Mouse (Mus musculus): Measurements from ENCODE around the gene Veph1.

Veph1 gene

DNA sequence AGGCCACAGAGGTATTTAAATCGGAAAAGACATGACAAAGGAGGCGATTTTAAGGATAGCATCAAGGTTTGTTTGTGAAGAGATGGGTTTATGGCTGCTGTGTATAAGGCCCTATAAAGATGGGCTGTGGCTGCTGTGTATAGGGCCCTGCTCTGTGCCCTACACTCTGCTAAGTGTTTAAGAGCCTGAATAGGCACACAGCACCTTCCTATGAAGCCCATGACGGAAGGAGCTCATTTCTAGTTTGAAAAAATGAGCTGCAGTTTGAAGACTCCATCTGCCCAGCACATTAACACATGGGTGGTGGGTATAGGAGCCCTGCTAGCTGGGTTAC, 194.1 kb downstream of the Veph1 start:
- no peak for DNase-seq (ENCODE audit: low spot score in 2 of 2)

DNA sequence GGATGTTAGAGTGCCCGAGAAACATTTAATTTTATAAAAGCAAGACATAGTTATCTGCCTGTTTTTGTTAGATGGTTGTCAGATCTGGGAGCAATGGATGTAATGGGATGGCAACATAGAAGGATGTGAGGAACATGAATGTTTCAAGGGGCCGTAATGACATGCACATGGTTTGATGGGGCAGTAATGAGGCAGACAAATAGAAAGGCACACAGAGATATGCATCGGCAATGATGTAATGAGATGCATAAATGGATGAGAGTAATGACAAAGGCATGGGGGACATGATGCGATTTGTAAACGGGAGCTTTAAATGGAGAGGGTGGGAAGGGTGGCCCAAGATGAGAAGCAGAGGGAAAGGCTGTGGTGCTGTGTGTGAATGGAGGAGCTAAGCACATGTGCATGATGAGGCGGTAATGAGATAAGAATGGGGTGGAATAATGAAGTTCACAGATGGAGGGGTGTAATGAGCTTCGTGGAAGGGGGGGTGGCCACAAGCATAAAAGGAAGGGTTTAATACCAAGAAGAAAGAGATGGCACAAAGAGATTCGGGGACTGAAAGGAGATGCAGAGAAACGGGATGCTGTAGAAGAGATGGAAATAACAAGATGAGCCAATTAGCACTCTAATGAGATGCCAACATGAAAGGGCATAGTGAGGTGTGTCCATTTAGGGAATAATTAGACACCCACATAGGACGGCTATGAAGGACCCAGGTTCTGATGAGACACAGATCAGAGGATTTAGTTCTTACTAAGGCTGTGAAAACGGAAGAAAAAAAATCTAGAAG, 194.6 kb downstream of the Veph1 start:
- no peak for DNase-seq (ENCODE audit: low spot score in 2 of 2)

DNA sequence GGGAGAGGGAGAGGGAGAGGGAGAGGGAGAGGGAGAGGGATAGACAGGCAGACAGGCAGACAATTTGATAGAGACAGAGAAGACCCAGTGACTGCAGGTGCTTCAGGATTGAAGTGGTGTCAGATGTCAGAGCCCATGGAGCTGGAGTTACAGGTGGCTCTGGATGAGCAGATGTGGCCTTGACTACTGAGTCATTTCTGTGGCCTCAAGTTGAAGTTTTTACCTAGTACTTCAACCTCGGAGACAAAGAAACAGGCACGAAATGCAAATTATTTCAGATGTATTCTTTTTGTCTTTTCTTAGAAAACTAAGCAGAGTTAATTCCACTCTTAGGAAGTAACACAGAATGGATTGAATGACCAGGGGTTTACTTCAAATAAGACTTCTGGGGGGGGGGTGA, 195.6 kb downstream of the Veph1 start:
- DNase-seq (ENCODE audit: low spot score in 2 of 2), result no peak

DNA sequence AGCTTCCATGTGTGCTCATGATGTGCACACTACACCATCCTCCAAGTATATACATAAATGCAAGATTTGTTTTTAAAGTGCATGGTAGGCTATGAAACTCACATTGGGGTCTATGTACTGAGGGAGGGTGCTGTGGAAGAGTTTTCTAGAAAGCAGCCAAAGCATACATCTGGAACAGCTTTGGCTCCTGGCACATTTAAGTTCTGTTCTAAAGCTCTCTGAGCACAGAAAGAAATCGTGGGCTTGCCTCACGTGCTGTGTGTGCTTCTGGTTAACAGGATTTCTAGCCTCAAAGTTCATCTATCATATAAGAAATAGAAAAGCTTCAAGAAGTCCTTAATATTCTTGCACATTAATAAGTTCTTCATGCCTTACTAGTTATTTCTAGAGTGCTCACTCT, 204.9 kb downstream of the Veph1 start:
- no peak for DNase-seq (ENCODE audit: low spot score in 2 of 2)

DNA sequence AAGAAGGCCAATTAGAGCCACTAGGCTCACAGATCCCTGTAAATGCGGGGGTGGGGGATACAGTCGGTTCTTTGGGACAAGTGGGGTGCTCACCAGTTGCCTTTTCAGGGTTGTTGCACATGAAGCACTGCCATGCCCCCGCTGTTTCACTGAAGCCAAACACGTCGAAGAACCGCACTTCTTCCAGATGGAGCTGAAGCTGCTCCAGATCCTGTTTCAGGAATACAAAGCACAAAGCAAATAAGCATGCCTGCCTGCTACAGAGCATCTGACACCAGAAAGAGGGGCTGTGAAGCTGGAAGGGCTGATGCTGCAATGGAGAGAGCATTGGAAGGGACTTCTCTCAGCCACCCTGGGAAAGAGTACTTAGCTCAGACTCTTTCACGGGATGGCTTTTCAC, 209.0 kb downstream of the Veph1 start:
- DNase-seq (ENCODE audit: low spot score in 2 of 2), result no peak

DNA sequence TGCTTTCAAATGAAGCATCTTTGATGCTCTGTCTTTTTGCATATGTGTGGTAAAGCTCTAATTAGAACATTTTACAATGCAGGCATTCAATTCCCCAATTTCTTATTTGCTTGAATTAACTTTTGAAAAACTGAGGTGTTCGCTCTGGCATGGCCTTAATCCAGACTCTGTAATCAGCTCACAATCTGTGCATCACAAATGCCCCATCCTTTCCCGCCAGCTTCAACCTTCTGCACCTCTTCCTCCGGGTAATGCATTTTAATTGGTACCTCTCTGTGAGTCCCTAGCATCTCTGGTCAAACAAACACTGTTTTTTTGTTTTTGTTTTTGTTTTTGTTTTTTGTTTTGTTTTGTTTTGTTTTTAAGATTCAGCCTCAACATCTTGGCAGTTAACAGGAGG, 212.8 kb downstream of the Veph1 start:
- DNase-seq (ENCODE audit: low spot score in 2 of 2), result no peak

DNA sequence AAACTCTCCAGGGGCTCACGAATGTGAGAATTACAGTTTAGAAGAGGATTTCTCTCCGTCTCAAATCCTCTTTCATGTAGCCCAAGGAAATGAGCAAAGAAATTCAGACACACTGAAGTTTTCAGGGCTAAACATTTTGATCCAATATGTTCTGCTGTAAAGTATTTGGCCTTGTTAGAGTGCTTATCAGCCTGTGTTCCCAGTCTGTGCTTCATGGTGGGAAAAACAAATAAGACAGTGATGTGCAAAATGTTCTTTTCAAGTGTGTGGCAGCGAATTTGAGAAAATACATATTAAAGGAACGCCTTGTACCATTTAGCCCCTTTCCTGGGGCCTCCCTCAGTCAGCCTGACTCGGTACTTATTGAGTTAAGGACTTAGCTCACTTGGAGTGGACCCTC, 213.2 kb downstream of the Veph1 start:
- DNase-seq (ENCODE audit: low spot score in 2 of 2), result no peak

DNA sequence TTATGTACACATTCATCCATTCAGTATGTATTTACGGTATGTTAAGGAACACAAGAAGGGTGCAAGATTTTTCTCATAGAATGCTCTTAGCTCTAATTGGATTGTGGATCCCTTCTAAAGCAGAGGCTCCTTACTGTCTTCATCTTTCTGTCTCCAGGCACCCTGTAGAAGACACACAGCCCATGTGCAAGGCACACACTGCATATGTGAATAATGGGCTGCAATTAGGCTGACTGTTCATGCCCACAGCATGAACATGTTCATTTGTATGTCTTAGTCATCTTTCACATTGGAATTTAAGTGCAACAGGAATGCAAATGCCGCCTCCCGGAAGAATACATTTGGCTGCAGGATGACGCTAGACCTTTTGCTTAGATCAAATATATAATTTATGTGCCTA, 213.7 kb downstream of the Veph1 start:
- DNase-seq (ENCODE audit: low spot score in 2 of 2), result no peak

DNA sequence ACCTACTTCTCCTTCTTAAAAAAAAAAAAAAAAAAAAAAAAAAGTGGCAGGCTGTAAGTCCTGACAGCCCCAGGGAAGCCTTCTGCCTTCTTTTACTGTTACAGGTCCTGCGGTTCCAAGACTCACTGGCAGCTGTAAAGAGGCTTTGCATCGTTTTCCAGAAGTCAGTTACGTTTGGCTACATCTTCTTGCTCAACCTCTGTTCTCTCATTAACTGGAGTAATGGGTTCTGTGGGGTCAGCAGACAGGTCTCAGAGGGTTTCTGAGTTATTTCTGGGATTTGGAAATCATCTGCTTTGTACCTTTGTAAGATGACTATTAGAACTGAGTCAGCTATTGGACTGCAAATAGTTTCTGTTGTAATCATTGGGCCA, 215.3 kb downstream of the Veph1 start:
- DNase-seq (ENCODE audit: low spot score in 2 of 2), result no peak

DNA sequence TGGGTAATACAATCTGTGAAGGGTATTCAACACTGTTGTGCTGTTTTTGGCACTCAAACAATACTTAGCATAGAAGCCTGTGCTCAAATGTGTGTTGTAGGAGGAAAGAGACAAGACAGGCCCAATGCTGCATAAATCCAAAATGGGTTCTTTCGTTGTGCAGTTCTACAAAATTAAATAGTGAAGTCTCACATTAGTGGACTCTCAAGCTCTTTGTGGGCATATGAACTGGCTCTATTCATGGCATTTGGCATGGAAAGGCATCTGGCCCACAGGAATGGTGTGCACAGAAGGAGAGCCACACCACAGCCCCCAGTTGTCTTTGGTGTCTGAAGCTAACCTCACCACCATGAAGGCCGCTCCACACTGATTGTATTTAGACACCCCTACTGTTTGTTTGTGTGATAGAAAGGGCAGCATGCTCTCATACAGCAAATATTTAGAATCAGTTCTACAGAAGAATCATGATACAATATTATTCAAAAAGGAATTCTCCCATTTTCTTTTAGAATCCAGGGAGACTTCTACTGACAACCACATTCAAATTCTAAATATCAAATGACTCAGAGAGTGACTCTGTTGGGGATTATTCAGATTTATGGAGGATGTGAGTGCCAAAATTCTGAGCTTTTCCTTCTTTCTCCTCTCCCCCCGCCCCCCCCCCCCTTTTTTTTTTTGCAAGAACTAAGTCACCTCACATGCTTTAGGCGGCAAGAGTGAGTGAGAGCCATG, 215.8 kb downstream of the Veph1 start:
- no peak for DNase-seq (ENCODE audit: low spot score in 2 of 2)

DNA sequence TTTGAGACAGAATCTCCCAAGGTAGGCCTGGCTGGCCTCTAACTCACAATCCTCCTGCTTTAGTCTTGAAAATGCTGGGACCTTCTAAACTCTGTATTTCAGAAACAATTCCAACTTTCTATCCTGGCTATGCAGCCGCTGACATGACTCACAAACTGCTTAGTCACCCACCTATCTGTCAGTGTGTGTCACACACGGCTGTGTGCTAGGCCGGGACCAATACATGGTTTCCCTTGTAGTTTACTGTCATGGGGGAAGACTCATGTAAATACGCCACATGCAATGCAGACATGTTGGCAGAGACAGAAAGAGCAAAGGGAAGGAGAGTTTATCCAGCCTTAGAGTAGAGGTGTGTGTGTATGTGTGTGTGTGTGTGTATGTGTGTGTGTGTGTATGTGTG, 216.8 kb downstream of the Veph1 start:
- DNase-seq (ENCODE audit: low spot score in 2 of 2), result no peak

DNA sequence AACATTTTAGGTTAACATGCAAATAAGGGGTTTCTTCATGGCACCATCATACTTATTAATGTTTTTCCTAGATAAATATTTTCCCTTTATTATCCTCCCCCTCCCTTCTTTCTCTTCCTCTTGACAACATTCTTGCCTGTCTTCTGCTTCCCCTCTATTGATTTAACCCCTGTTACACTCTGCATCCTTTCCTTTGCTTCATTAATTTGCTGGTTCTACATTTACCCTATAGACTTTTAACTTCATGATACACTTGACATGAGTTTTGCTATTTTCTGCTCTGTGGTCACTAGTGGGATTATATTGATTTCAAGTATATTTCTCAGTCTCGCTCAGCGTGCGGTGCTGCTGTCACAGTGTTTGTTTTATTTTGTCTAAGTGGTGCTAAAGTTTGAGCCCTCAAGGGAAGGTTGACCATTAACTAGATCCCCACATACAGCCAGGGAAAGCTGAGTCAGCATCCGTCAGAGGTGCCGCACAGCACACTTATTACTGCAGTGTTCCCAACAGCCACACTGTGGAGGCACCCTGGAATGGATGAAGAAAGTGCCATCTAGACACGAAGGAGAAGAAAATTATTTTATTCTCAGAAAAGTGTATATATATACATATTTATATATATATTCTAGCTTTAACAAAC, 217.6 kb downstream of the Veph1 start:
- no peak for DNase-seq (ENCODE audit: low spot score in 2 of 2)

DNA sequence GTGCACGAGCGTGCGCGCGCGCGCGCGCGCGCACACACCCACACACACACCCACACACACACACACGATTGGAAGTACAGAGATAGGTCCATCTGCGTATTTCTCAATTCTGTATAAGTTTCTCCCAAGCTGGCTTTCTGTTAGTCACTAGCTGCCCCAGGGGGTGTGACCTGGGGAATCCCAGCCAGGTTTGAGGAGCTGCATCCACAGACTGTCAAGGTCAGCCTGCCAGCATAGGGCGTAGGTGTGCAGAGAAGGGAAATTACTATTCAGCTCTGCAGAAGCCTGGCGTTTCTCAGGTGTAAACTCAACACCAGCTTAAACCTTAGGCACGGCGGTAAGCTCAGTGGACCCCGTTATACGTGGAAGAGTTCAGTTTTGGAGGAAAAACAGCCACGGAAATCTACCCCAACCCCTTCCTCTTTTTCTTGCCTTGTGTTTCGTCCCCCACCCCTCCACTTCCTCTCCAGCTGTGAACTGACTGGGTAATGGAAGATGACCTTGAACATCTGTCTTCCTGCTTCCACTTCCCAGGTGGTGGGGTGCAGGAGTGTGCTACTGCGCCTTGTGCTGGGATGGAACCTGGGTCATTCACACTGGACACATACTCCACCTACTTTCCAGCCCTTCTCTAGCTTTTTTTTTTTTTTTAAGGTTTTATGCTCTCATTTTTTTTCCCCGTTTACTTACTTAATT, 218.5 kb downstream of the Veph1 start:
- peak in 1 of 2 experiments; percentile 35 for DNase-seq (ENCODE audit: low spot score in 2 of 2)

DNA sequence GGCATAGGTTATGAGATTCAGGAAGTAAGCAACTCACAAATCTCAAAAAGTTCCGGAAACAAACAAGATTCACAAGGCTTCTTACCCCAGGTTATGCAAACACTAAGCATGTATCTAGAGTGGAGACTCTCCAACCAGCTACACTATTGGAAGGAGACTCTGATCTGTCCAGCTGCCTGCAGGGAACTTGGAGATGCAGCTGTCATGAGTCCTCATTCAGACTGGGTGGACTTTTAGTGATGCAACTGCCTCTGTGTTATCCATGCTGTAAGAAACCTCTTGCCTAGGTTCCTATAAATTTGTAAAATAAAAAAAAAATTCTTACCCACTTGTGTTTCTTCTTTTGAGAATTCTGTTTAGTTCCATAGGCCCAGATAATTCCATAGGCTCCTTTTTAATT, 226.4 kb downstream of the Veph1 start:
- no peak for DNase-seq (ENCODE audit: low spot score in 2 of 2)

DNA sequence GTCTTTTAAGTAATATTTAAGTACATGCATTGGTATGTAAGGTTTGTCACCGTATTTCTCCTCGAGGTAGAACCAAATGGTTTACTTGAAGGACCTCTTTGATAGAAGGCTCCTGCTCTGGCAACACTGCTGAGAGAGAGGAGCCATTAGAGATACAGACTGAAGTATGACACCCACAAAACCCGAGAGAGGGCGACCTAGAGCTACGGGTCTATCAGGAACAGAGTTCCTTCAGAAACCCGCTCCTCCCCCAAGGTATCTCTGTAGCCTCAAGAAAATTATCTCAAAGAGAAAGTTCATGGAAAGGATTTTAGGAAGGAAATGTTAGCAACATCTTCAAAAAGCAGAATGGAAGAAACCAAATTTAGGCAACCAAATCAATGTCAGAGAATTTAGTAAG, 232.8 kb downstream of the Veph1 start:
- DNase-seq (ENCODE audit: low spot score in 2 of 2), result no peak

DNA sequence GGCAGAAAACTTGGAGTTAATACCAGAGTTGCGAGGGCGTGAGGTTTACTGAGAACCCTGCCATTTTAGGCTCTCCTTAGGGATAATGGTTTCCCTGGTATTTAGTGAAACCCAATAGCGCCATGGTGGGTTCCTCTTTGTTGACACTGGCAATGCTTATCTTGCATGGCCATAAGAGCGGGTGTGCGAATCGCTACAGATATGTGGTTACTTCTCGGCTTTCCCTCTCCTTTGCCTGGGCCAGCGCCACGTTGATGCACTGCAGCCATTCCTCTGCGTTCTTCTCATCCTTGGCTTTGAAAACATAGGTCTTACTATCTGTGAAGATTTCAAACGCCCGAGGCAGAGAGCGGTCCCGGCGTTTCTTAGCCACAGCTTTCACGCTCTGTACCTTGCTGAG, 239.7 kb downstream of the Veph1 start:
- DNase-seq (ENCODE audit: low spot score in 2 of 2), result no peak

DNA sequence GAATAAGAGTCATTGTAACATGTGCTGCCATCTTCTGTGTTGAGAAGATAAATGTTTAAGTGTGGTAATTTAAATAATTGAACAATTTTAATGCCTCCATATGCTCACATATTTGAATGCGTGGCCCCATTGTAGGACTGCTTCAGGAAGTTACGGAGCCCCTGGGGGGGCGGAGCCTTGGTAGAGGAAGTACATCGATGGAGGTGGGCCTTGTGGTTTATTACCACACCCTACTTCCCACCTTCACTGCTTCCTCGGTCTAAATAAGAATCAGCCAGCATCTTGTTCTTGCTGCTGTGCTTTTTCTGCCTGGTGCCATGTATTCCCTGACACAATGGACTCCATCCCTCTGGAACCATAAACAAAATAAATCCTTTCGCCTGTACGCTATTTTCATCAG, 241.0 kb downstream of the Veph1 start:
- no peak for DNase-seq (ENCODE audit: low spot score in 2 of 2)

DNA sequence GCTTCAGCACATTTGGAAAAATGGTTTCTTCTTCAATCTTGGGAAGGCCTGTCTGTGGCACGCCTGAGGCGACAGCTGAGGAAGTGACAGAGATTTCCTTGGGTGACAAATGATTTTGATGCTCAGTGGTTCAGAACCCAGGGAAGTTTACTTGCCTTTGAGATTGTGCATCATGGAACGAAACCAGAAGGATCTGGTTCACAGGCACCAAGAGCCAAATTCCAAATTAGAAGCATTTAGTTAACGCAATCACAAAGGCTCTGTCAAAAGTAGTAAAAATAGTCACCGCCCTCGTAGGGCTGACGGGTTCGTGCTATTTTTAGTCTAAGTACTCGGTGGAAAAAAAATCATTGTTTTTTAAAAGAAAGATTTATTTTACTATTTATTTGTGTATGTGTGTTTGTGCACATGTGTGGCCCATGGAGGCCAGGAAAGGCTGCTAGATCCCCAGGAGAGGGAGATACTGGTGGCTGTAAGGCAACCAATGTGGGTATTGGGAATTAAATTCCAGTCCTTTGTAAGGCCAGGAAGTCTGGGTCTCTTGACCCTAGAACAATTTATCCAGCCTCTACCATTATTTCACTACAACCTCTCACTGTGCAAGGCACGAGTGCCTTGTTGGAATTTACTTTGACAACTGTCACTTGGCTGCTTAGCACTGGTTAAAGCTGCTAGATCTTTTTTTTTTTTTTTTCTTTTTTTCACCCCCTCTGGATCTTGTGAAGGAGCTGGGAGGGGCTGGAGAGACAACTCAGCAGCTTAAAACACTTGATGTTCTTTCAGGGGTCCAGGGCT, 246.3 kb downstream of the Veph1 start:
- DNase-seq (ENCODE audit: low spot score in 2 of 2), result no peak

DNA sequence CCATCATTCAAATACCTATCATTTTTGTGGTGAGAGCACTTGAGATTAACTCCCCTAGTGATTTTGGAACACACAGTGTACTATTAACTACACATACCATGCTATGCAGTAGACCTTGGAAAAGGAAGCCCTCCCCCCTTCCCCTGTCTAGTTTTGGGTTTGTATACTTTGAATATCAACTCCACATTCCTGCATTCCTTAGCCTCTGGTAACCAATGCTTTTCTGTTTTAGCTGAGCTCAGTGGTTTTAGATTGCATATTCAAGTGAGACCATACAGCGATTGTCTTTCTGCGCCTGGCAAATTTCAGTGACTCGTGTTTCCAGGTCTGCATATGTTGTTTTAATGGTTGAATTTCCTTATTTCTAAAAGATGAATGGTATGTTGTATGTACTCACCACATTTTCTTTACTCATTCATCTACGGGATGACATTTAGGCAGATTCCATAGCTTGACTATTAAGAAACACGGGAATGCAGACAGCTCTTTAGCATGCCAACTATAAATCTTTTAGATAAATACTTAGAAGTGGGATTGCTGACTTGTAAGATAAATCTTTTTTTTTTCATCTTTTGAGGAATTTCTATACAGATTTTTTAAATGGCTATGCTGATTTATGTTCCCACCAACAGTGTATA, 255.7 kb downstream of the Veph1 start:
- no peak for DNase-seq (ENCODE audit: low spot score in 2 of 2)

DNA sequence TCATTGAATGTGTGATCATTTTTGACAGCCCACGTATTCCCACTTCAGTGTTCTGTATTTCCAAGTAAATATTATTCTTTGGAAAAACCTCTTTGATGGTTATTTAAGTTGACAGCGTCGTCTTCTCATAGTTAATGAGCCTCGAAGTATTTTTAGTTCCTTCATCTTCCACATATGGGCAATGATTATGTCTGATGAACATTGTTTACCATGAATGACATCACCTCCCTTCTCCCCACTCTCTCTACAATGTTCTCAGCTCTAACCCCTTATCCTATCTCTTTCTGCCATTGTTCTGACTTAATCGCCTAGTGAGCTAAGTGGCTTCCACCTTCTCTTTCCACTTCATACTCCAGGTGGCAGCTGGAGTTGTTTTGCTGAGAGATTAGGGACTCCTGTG, 261.4 kb downstream of the Veph1 start:
- no peak for DNase-seq (ENCODE audit: low spot score in 2 of 2)

DNA sequence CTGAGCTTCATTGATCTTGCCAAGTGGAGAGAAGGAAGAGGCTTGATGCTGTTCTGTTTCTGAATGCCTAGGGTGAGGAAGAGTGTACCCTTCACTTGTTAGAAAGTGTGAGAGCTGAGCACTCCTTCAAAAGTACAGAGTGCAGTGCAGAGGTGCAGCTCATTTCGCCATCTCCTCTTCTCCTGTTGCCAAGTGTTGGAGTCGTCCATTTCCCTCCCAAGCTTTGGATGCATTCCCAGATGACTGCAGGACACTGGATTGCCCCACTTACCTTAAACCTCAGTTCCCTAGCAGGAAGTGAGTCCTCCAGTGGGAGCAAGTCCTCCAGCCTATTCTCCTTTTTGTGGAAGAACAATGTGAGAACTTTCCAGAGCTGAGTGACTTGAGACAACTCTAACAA, 263.3 kb downstream of the Veph1 start:
- DNase-seq (ENCODE audit: low spot score in 2 of 2), result no peak

All from cerebellum, postnatal 4 days (tissue).